Mouse (Mus musculus): ENCODE measurements at regions not wholly inside any gene's neighbourhood (a gene's known extent, or its start where the extent isn't known, plus 50 kb on each side); places are given as distances from the start of the nearest gene placed in this dataset.

GRCm38 (mm10) chr8:54451323-54452021, 77.9 kb upstream of the Asb5 start:
- H3K9me3 ChIP-seq (replicated peaks) = no peaks in the 10 kb centered on the region
- no peaks in the 10 kb centered on the region; the same call in 1 of the 2 replicates for H3K4me1 ChIP-seq (replicated peaks)
- ATAC-seq (ENCODE audit: insufficient number of reproducible peaks, low FRiP score) = no peak
- no peak overlapping the region for H3K4me3 ChIP-seq
- no peaks in the 10 kb centered on the region for H3K27me3 ChIP-seq (replicated peaks)
- H3K36me3 ChIP-seq = no peaks in the 10 kb centered on the region
- WGBS = 76% methylated on average over 9 of the region's 9 CpGs
- H3K9ac ChIP-seq = no peak overlapping the region
- no peak overlapping the region for H3K27ac ChIP-seq (ENCODE audit: poor library complexity, severe bottlenecking)
- H3K4me2 ChIP-seq = no peak overlapping the region

- Histone ChIP-seq H3K9me3 (replicated peaks) (no peaks in the 10 kb centered on the region), H3K36me3 (no peaks in the 10 kb centered on the region), H3K27ac (ENCODE audit: poor library complexity, severe bottlenecking) (no peak overlapping the region), H3K27me3 (replicated peaks) (no peaks in the 10 kb centered on the region), H3K9ac (no peak overlapping the region), H3K4me2 (no peak overlapping the region), H3K4me3 (no peak overlapping the region), H3K4me1 (replicated peaks) (peaks cover 10% of the 10 kb centered on the region)
- WGBS = 12% methylated on average over 5 of the region's 5 CpGs
- no peak for ATAC-seq (ENCODE audit: insufficient number of reproducible peaks, low FRiP score)
These were observed 64.4 kb upstream of the Asb5 start for GRCm38 (mm10) chr8:54464977-54465376.

DNA sequence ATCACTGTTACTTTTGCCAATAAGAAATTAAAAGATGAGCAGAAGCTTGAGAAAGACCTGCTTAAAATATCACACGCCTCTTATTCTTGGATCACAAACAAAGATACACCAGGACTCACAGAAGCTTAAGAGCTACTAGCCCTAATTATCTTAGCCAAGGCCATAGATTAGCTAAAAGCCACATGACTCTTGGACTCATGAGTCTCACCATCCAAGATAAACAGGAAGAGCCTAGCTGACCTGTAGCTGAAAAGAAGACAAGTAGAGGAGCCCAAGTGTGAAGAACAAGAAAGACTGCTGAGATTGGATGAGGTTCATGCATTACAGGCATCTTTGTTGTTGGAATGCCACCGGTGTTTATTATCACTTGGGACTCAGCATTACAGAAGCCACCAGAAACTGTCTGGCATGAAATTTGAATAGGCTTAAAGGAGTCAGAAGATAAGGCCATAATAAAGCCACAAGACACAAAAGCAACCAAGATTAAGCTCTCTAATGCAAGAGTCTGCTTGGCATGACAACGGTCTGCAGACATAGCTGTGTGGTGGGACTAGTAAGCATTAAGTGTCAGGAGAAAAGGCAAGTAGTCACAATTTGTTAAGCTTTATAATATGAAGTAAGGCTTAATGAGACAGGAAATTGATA, 63.8 kb upstream of the Asb5 start:
- H3K4me3 ChIP-seq = no peak overlapping the region
- no peaks in the 10 kb centered on the region for H3K27me3 ChIP-seq (replicated peaks)
- H3K9ac ChIP-seq = no peak overlapping the region
- no peak overlapping the region for H3K27ac ChIP-seq (ENCODE audit: poor library complexity, severe bottlenecking)
- no peaks in the 10 kb centered on the region for H3K9me3 ChIP-seq (replicated peaks)
- H3K4me1 ChIP-seq (replicated peaks) = peaks cover 10% of the 10 kb centered on the region
- ATAC-seq (ENCODE audit: insufficient number of reproducible peaks, low FRiP score) = no peak
- no peaks in the 10 kb centered on the region for H3K36me3 ChIP-seq
- no peak overlapping the region for H3K4me2 ChIP-seq
- WGBS = 33% methylated on average over 3 of the region's 3 CpGs
